Mouse (Mus musculus) lung, adult 2 months (tissue): ENCODE measurements around the gene Gne. TPM values are rescaled to one million over a fixed set of nuclear protein-coding genes. Genes with fewer than 3 reads are reported as not detected.

Experiments used
- DNase-seq: peaks from one replicate; pipeline ENCODE4 v3.0.0; 2022
- H3K4me1 ChIP-seq: fragments of 200-500 bp; 2 replicates; pipeline ENCODE4 v1.6.1; 2011; ENCODE audit warnings: low read length; ENCODE audit not compliant: control insufficient read depth, insufficient read depth
- H3K4me3 ChIP-seq: fragments of 200-500 bp; replicated peaks from 2 replicates; pipeline ENCODE3; 2011; ENCODE audit warnings: low read depth, mild to moderate bottlenecking, control low read depth, low read length; ENCODE audit errors: extremely low read depth
- CTCF ChIP-seq: fragments of 200-500 bp; IDR thresholded peaks from 2 replicates; pipeline ENCODE4 v1.5.1; 2011; ENCODE audit warnings: mild to moderate bottlenecking, low read length, control low read depth; ENCODE audit not compliant: insufficient read depth
- POLR2A ChIP-seq: fragments of 200-500 bp; IDR thresholded peaks from 2 replicates; pipeline ENCODE4 v1.6.1; 2011; ENCODE audit warnings: low read depth, mild to moderate bottlenecking, control low read depth, low read length, borderline replicate concordance; ENCODE audit errors: extremely low read depth
- WGBS: fragments of 180-500 bp; shearing (Covaris S2); methylation state at CpG from one replicate; pipeline ENCODE4 v1.1.7; 2018; 5-methylcytosine and 5-hydroxymethylcytosine counted together
- polyA plus RNA-seq: library from polyadenylated mRNA; depleted of rRNA; stranded (reverse); fragments of >200 nt; gene quantifications from 2 replicates; pipeline ENCODE4 v1.2.3, GENCODE M21; 2012; rRNA removed

Gne gene
- polyA plus RNA-seq, 1 experiment, result 31.4 TPM

GRCm38 (mm10) chr4:43988976-43989375 lies 95.0 kb downstream of the Gne start:
- DNase-seq, result no peak
- Histone ChIP-seq H3K4me3 (no peak overlapping the region), H3K4me1 (no peaks in the 10 kb centered on the region)
- no peak for TF ChIP-seq POLR2A
- TF ChIP-seq CTCF, result no peak
- WGBS, result 92% methylated on average over 3 of the region's 3 CpGs

- no peak for DNase-seq
- 92% methylated on average over 19 of the region's 19 CpGs for WGBS
- TF ChIP-seq CTCF, result no peak
- TF ChIP-seq POLR2A, result no peak
- Histone ChIP-seq H3K4me1 (peaks cover 6% of the 10 kb centered on the region), H3K4me3 (no peak overlapping the region)
Measured at GRCm38 (mm10) chr4:43984326-43984725, 99.7 kb downstream of the Gne start.

Other genes starting within 250 kb of the Gne start
- gene Olfr157, start 244.0 kb downstream of the Gne start, polyA plus RNA-seq, result not detected in 2 replicates
- not detected in 2 replicates for gene Olfr155, start 232.6 kb downstream of the Gne start, polyA plus RNA-seq
- 39.4 and 43.8 TPM in 2 replicates for gene Reck, start 208.6 kb downstream of the Gne start, polyA plus RNA-seq
- gene Glipr2, start 126.8 kb downstream of the Gne start, polyA plus RNA-seq, result 14.3 and 18.1 TPM in 2 replicates
- gene Ccin, start 100.7 kb downstream of the Gne start, polyA plus RNA-seq, result 0.07 and 0.14 TPM in 2 replicates
- gene Clta, start 79.7 kb downstream of the Gne start, polyA plus RNA-seq, result 165 and 187 TPM in 2 replicates
- 114 and 123 TPM in 2 replicates for gene Rnf38, start 149.6 kb upstream of the Gne start, polyA plus RNA-seq
- 0.31 and 0.92 TPM in 2 replicates for gene Melk, start 216.7 kb upstream of the Gne start, polyA plus RNA-seq